Mouse (Mus musculus) heart, postnatal 0 days (tissue): ENCODE data around the gene Kncn. TPM values are rescaled to one million over a fixed set of nuclear protein-coding genes. Genes with fewer than 3 reads are reported as not detected.

Experiments used
- ATAC-seq: fragments of 200-750 bp; cut with Nextera tagmentation; 2 replicates; pipeline ENCODE4 v1.8.0; 2017; ENCODE audit warnings: low read depth, moderate number of reproducible peaks, moderate library complexity; ENCODE audit not compliant: insufficient read depth
- DNase-seq: peaks from one replicate; pipeline ENCODE4 v3.0.0-alpha.2; 2016; ENCODE audit warnings: low spot score
- H3K27ac ChIP-seq: fragments of 300-500 bp; sonication (generic); 2 replicates; pipeline ENCODE4 v1.5.1; 2014; ENCODE audit warnings: low read depth, mild to moderate bottlenecking
- H3K27me3 ChIP-seq: fragments of 300-500 bp; sonication (generic); 2 replicates; pipeline ENCODE4 v1.6.1; 2014; ENCODE audit warnings: low read length, mixed read lengths; ENCODE audit not compliant: control insufficient read depth, insufficient read depth
- H3K36me3 ChIP-seq: fragments of 300-500 bp; sonication (generic); replicated peaks from 2 replicates; pipeline ENCODE4 v1.6.1; 2014; ENCODE audit warnings: low read length, mixed read lengths; ENCODE audit not compliant: control insufficient read depth, insufficient read depth
- H3K4me1 ChIP-seq: fragments of 300-500 bp; sonication (generic); 2 replicates; pipeline ENCODE4 v1.6.1; 2014; ENCODE audit warnings: antibody characterized with exemption; ENCODE audit not compliant: control insufficient read depth, insufficient read depth
- H3K4me2 ChIP-seq: fragments of 300-500 bp; sonication (generic); 2 replicates; pipeline ENCODE4 v1.6.1; 2014; ENCODE audit warnings: low read depth, mild to moderate bottlenecking, low read length, moderate library complexity
- H3K4me3 ChIP-seq: fragments of 300-500 bp; sonication (generic); 2 replicates; pipeline ENCODE4 v1.5.1; 2014; ENCODE audit warnings: low read depth, low read length
- H3K9ac ChIP-seq: fragments of 300-500 bp; sonication (generic); replicated peaks from 2 replicates; pipeline ENCODE4 v1.6.1; 2014; ENCODE audit warnings: low read depth, low read length, mixed read lengths
- H3K9me3 ChIP-seq: fragments of 300-500 bp; sonication (generic); replicated peaks from 2 replicates; pipeline ENCODE4 v1.6.1; 2016; ENCODE audit warnings: low read length; ENCODE audit not compliant: control insufficient read depth
- CTCF ChIP-seq: IDR thresholded peaks from 2 replicates; pipeline ENCODE4 v1.5.1; 2016; ENCODE audit warnings: antibody characterized with exemption, control low read depth, low read depth
- EP300 ChIP-seq: IDR thresholded peaks from 2 replicates; pipeline ENCODE4 v1.6.1; 2016; ENCODE audit warnings: antibody characterized with exemption, low read depth
- WGBS: fragments of 180-500 bp; shearing (Covaris S2); extraction: QIAGEN DNeasy Blood & Tissue Kit; methylation state at CpG from one replicate; pipeline ENCODE4 v1.1.7; 2014; 5-methylcytosine and 5-hydroxymethylcytosine counted together
- polyA plus RNA-seq: library from polyadenylated mRNA; unstranded; fragments of >200 nt; fragmentation: Nextera tagmentation; extraction: Ambion mirVana; gene quantifications from 2 replicates; pipeline ENCODE4 v1.2.1, GENCODE M21; 2015
- total RNA-seq: library from RNA; depleted of rRNA; stranded (reverse); fragments of >200 nt; gene quantifications from 2 replicates; pipeline ENCODE4 v1.2.3, GENCODE M21; 2014; ENCODE audit warnings: low replicate concordance

Kncn gene
- total and polyA plus RNA-seq, 2 experiments from 2014 or later: not detected

GRCm38 (mm10) chr4:115850631-115851030, 33.6 kb upstream of the Kncn start:
- peaks cover 19% of the 10 kb centered on the region for H3K4me1 ChIP-seq
- H3K27ac ChIP-seq: no peak overlapping the region
- no peak overlapping the region for H3K4me3 ChIP-seq
- no peaks in the 10 kb centered on the region for H3K9me3 ChIP-seq
- no peak overlapping the region for H3K4me2 ChIP-seq
- no peak for DNase-seq
- no peaks in the 10 kb centered on the region for H3K27me3 ChIP-seq
- TF ChIP-seq EP300 (no peak), CTCF (no peak)
- ATAC-seq: no peak
- H3K36me3 ChIP-seq: peaks cover 18% of the 10 kb centered on the region; the same call in 1 of the 2 replicates
- H3K9ac ChIP-seq: no peak overlapping the region
- WGBS: 68% methylated on average over 2 of the region's 2 CpGs

DNA sequence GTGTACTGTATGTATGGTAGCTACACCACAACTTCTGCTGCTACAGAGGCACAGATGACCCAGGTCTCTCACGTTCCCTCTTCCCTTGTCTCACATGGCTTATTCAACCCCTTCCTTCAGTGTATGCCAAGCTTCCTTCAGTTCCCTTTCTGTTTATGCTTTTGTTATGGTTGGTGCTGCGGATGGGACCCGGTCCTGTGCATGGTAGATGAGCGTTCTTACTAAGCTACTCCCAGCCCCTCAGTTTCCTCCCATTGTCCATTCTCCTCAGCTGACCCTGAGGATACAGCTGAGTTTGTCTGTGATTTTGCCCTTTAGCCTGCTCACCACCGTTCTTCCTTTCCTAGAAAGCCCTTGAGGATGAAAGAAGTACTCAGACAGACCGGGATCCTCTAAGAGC, 32.6 kb upstream of the Kncn start:
- peaks cover 19% of the 10 kb centered on the region for H3K4me1 ChIP-seq
- no peak for DNase-seq
- WGBS: 72% methylated on average over 6 of the region's 6 CpGs

GRCm38 (mm10) chr4:115855100-115855499, 29.1 kb upstream of the Kncn start:
- ATAC-seq (no peak), DNase-seq (no peak)
- WGBS: 73% methylated on average over 6 of the region's 6 CpGs

More for the DNA sequence above, 32.6 kb upstream of the Kncn start:
- no peaks in the 10 kb centered on the region for H3K27me3 ChIP-seq
- no peak overlapping the region for H3K9ac ChIP-seq
- TF ChIP-seq CTCF (no peak), EP300 (no peak)
- ATAC-seq: no peak
- peaks cover 23% of the 10 kb centered on the region; the same call in 1 of the 2 replicates for H3K36me3 ChIP-seq
- no peak overlapping the region for H3K27ac ChIP-seq
- H3K9me3 ChIP-seq: no peaks in the 10 kb centered on the region
- no peak overlapping the region for H3K4me3 ChIP-seq
- no peak overlapping the region for H3K4me2 ChIP-seq

DNA sequence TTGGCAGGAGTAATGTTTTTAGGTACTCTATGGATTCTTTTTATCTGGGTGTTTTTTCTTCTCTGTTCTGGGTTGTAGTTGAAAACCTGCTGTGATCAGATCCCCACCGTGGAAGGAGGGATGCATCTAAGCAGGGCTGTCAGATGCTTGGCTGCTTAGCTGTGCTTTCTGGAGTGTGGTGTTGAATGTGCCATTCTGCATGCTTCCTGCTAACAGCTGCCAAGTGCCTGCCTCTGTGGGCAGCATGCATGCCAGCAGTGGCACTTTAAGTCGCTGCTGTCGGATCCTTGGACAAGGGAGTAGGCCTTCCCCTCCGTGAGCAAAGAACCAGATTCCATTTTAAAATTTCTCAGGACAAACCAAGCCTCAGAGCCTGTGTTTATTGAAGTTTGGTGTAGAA, 28.6 kb upstream of the Kncn start:
- no peak overlapping the region for H3K4me2 ChIP-seq
- no peak overlapping the region for H3K9ac ChIP-seq
- H3K27me3 ChIP-seq: no peaks in the 10 kb centered on the region
- H3K36me3 ChIP-seq: peaks cover 35% of the 10 kb centered on the region
- no peak for TF ChIP-seq EP300
- WGBS: 58% methylated on average over 4 of the region's 4 CpGs
- H3K4me3 ChIP-seq: no peak overlapping the region
- no peak for ATAC-seq
- no peaks in the 10 kb centered on the region for H3K9me3 ChIP-seq
- no peaks in the 10 kb centered on the region for H3K4me1 ChIP-seq
- H3K27ac ChIP-seq: no peak overlapping the region
- no peak for DNase-seq

More at GRCm38 (mm10) chr4:115855100-115855499, 29.1 kb upstream of the Kncn start:
- H3K27me3 ChIP-seq: no peaks in the 10 kb centered on the region
- no peak overlapping the region for H3K9ac ChIP-seq
- TF ChIP-seq EP300: no peak
- TF ChIP-seq CTCF: no peak
- H3K27ac ChIP-seq: no peak overlapping the region
- no peak overlapping the region for H3K4me2 ChIP-seq
- H3K36me3 ChIP-seq: peaks cover 35% of the 10 kb centered on the region
- H3K9me3 ChIP-seq: no peaks in the 10 kb centered on the region
- H3K4me3 ChIP-seq: no peak overlapping the region
- H3K4me1 ChIP-seq: no peaks in the 10 kb centered on the region

DNA sequence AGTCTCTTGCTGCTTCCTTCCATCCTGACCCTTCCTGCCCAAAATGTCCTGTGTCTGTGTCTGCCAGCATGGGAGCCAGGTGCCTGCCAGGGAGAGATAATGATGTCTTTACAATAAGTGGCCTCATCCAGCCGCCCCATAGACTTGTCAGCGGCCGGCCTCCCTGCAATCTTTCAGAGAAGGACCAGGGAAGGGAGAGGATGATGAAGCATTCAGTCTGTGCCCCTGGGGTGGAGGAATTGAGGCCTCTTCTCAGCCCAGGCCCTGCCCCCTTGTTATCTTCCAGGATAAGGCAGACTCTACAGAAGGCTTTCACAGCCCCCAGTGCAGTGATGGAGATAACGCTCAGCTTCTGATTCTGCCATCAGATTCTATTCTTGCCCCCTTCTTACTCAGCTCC, 27.9 kb upstream of the Kncn start:
- Histone ChIP-seq H3K27ac (no peak overlapping the region), H3K9me3 (no peaks in the 10 kb centered on the region), H3K36me3 (peaks cover 40% of the 10 kb centered on the region), H3K4me1 (no peaks in the 10 kb centered on the region), H3K27me3 (no peaks in the 10 kb centered on the region), H3K4me2 (no peak overlapping the region), H3K4me3 (no peak overlapping the region), H3K9ac (no peak overlapping the region)
- DNase-seq (no peak), ATAC-seq (no peak)
- TF ChIP-seq CTCF (no peak), EP300 (no peak)
- WGBS: 45% methylated on average over 4 of the region's 4 CpGs

GRCm38 (mm10) chr4:115857293-115857883, 26.8 kb upstream of the Kncn start:
- ATAC-seq (no peak), DNase-seq (no peak)
- no peak overlapping the region for H3K4me3 ChIP-seq
- H3K4me1 ChIP-seq: no peaks in the 10 kb centered on the region
- no peak overlapping the region for H3K27ac ChIP-seq
- H3K9ac ChIP-seq: no peak overlapping the region
- TF ChIP-seq EP300: no peak
- TF ChIP-seq CTCF: no peak
- no peak overlapping the region for H3K4me2 ChIP-seq
- no peaks in the 10 kb centered on the region for H3K27me3 ChIP-seq
- WGBS: 62% methylated on average over 9 of the region's 9 CpGs
- H3K36me3 ChIP-seq: peaks cover 50% of the 10 kb centered on the region
- no peaks in the 10 kb centered on the region for H3K9me3 ChIP-seq
